Mouse (Mus musculus): ENCODE results near the gene Maff. TPM values are rescaled to one million over a fixed set of nuclear protein-coding genes. Genes with fewer than 3 reads are reported as not detected.

Gene Maff
- total and polyA plus RNA-seq, 2 experiments from 2014 or later = 1.1 to 2.5 TPM

- no peak for TF ChIP-seq CTCF (IDR thresholded peaks at IDR 0.05; ENCODE audit: low read depth)
- DNase-seq (no peak), ATAC-seq (no peak)
- Histone ChIP-seq H3K27me3 (ENCODE audit: insufficient read depth, low read length) (no peaks in the 10 kb centered on the region), H3K9ac (no peak overlapping the region), H3K4me1 (ENCODE audit: insufficient read depth) (no peaks in the 10 kb centered on the region), H3K4me2 (ENCODE audit: low read depth) (no peak overlapping the region), H3K36me3 (ENCODE audit: insufficient read depth) (peaks cover 4% of the 10 kb centered on the region; the same call in 1 of the 2 replicates), H3K27ac (ENCODE audit: low read depth, low read length) (no peak overlapping the region), H3K9me3 (ENCODE audit: low read length) (no peaks in the 10 kb centered on the region), H3K4me3 (ENCODE audit: low read depth, low read length) (no peak overlapping the region)
- WGBS = 90% methylated on average over 6 of the region's 6 CpGs
These were observed 48.9 kb downstream of the Maff start for GRCm38 (mm10) chr15:79395281-79395680.

- 83% methylated on average over 11 of the region's 11 CpGs for WGBS
- peaks cover 4% of the 10 kb centered on the region; the same call in 1 of the 2 replicates for H3K36me3 ChIP-seq (ENCODE audit: insufficient read depth)
- H3K9ac ChIP-seq = no peak overlapping the region
- no peak overlapping the region for H3K27ac ChIP-seq (ENCODE audit: low read depth, low read length)
- H3K27me3 ChIP-seq (ENCODE audit: insufficient read depth, low read length) = no peaks in the 10 kb centered on the region
- peaks cover 9% of the 10 kb centered on the region; the same call in 1 of the 2 replicates for H3K4me1 ChIP-seq (ENCODE audit: insufficient read depth)
- no peak overlapping the region for H3K4me2 ChIP-seq (ENCODE audit: low read depth)
- ATAC-seq = no peak
- TF ChIP-seq CTCF (IDR thresholded peaks at IDR 0.05; ENCODE audit: low read depth) = peak; percentile 38
- no peak overlapping the region for H3K4me3 ChIP-seq (ENCODE audit: low read depth, low read length)
- DNase-seq = no peak
- no peaks in the 10 kb centered on the region for H3K9me3 ChIP-seq (ENCODE audit: low read length)
These were observed 50.3 kb downstream of the Maff start for GRCm38 (mm10) chr15:79396736-79397135.

- no peak overlapping the region for H3K27ac ChIP-seq (ENCODE audit: low read depth, low read length)
- DNase-seq = no peak
- WGBS = 78% methylated on average over 14 of the region's 14 CpGs
These were observed 53.0 kb downstream of the Maff start for GRCm38 (mm10) chr15:79399231-79400052.

GRCm38 (mm10) chr15:79400134-79400974 lies 53.9 kb downstream of the Maff start:
- WGBS = 86% methylated on average over 6 of the region's 6 CpGs
- no peaks in the 10 kb centered on the region for H3K27me3 ChIP-seq (ENCODE audit: insufficient read depth, low read length)
- TF ChIP-seq CTCF (IDR thresholded peaks at IDR 0.05; ENCODE audit: low read depth) = no peak
- ATAC-seq (no peak), DNase-seq (no peak)
- H3K9me3 ChIP-seq (ENCODE audit: low read length) = no peaks in the 10 kb centered on the region
- H3K27ac ChIP-seq (ENCODE audit: low read depth, low read length) = no peak overlapping the region
- H3K4me1 ChIP-seq (ENCODE audit: insufficient read depth) = peaks cover 9% of the 10 kb centered on the region; the same call in 1 of the 2 replicates
- 0 out of 2 replicates have a peak overlapping the region, but pooled peaks have one; percentile 31 for H3K9ac ChIP-seq
- H3K4me3 ChIP-seq (ENCODE audit: low read depth, low read length) = no peak overlapping the region
- H3K36me3 ChIP-seq (ENCODE audit: insufficient read depth) = peaks cover 4% of the 10 kb centered on the region; the same call in 1 of the 2 replicates
- H3K4me2 ChIP-seq (ENCODE audit: low read depth) = peak overlapping the region; percentile 85; the same call in 1 of the 2 replicates

More at GRCm38 (mm10) chr15:79399231-79400052, 53.0 kb downstream of the Maff start:
- Histone ChIP-seq H3K4me1 (ENCODE audit: insufficient read depth) (peaks cover 9% of the 10 kb centered on the region; the same call in 1 of the 2 replicates), H3K4me2 (ENCODE audit: low read depth) (no peak overlapping the region), H3K4me3 (ENCODE audit: low read depth, low read length) (no peak overlapping the region), H3K36me3 (ENCODE audit: insufficient read depth) (peaks cover 4% of the 10 kb centered on the region; the same call in 1 of the 2 replicates), H3K9ac (no peak overlapping the region), H3K27me3 (ENCODE audit: insufficient read depth, low read length) (no peaks in the 10 kb centered on the region), H3K9me3 (ENCODE audit: low read length) (no peaks in the 10 kb centered on the region)
- no peak for ATAC-seq
- TF ChIP-seq CTCF (IDR thresholded peaks at IDR 0.05; ENCODE audit: low read depth) = no peak

DNA sequence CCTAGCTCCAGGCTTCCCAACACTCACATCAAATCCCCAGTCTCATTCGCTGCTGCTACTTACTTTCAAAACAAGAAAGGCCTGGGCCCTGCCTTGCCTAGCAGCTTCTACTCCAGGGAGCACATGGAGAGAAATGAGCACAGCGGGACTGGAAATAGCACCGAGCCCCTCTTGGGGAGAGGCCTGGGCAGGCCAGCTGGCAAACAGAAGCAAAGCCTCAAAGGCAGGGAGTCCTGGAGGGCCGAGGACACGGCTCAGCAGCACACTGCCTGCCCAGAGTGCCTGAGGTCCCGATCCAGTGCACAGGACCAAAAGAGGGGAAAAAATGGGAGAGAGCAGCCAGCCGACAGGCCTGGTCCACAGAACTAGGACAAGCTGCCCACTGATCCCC lies 54.5 kb downstream of the Maff start:
- H3K4me3 ChIP-seq (ENCODE audit: low read depth, low read length) = no peak overlapping the region

DNA sequence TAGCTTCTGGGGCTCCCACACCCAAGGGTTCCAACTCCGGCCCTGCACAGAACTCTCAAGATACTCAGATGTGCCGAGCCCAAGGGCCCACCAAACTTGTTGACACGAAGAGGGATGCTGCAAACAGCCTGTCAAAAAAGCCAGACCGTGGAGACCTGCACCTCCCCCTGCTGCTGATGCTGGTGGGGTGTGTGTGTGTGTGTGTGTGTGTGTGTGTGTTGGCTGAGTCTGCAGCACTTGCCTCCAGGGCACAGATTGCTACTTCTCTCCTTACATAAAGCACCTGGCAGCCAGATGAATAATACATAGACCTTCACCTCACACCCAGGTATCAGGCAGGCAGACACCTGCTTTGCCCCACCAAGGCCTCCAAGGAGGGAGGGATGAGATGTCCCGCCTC lies 55.8 kb downstream of the Maff start:
- H3K9me3 ChIP-seq (ENCODE audit: low read length) = no peaks in the 10 kb centered on the region
- peak overlapping the region; percentile 89 for H3K9ac ChIP-seq
- no peak for TF ChIP-seq CTCF (IDR thresholded peaks at IDR 0.05; ENCODE audit: low read depth)
- DNase-seq (peak; percentile 37), ATAC-seq (no peak)
- H3K4me1 ChIP-seq (ENCODE audit: insufficient read depth) = peaks cover 9% of the 10 kb centered on the region; the same call in 1 of the 2 replicates
- no peak overlapping the region for H3K27ac ChIP-seq (ENCODE audit: low read depth, low read length)
- peak overlapping the region; percentile 99 for H3K4me3 ChIP-seq (ENCODE audit: low read depth, low read length)
- H3K4me2 ChIP-seq (ENCODE audit: low read depth) = peak overlapping the region; percentile 85
- H3K36me3 ChIP-seq (ENCODE audit: insufficient read depth) = 0 out of 2 replicates have a peak, but pooled peaks cover 4% of the 10 kb centered on the region
- H3K27me3 ChIP-seq (ENCODE audit: insufficient read depth, low read length) = no peaks in the 10 kb centered on the region
- 19% methylated on average over 5 of the region's 5 CpGs for WGBS

More for the DNA sequence above, 54.5 kb downstream of the Maff start:
- Histone ChIP-seq H3K9ac (peak overlapping the region; percentile 31; the same call in 1 of the 2 replicates), H3K36me3 (ENCODE audit: insufficient read depth) (peaks cover 4% of the 10 kb centered on the region; the same call in 1 of the 2 replicates), H3K4me1 (ENCODE audit: insufficient read depth) (peaks cover 9% of the 10 kb centered on the region; the same call in 1 of the 2 replicates), H3K9me3 (ENCODE audit: low read length) (no peaks in the 10 kb centered on the region), H3K4me2 (ENCODE audit: low read depth) (peak overlapping the region; percentile 85), H3K27ac (ENCODE audit: low read depth, low read length) (no peak overlapping the region), H3K27me3 (ENCODE audit: insufficient read depth, low read length) (no peaks in the 10 kb centered on the region)
- no peak for TF ChIP-seq CTCF (IDR thresholded peaks at IDR 0.05; ENCODE audit: low read depth)
- DNase-seq = no peak
- ATAC-seq = no peak
- WGBS = 51% methylated on average over 7 of the region's 7 CpGs
